Mouse (Mus musculus) megakaryocyte, embryonic 14.5 days (primary cell): ENCODE data around the gene Obscn. TPM values are rescaled to one million over a fixed set of nuclear protein-coding genes. Genes with fewer than 3 reads are reported as not detected.
"Not testable (repeated sequence)": the region's sequence is repeated elsewhere in the genome, so short reads cannot be mapped to it uniquely, and the experiment has no call there.

Experiments used
- H3K27me3 ChIP-seq: replicated peaks from 2 replicates; pipeline ENCODE3; 2012; ENCODE audit warnings: inconsistent platforms
- H3K36me3 ChIP-seq: replicated peaks from 2 replicates; pipeline ENCODE3; 2012; ENCODE audit warnings: low read length, inconsistent platforms, mixed read lengths
- H3K4me1 ChIP-seq: 2 replicates; pipeline ENCODE4 v1.6.1; 2012; ENCODE audit warnings: inconsistent platforms
- H3K4me3 ChIP-seq: replicated peaks from 2 replicates; pipeline ENCODE3; 2012; ENCODE audit warnings: moderate library complexity, mild to moderate bottlenecking, inconsistent platforms
- H3K9me3 ChIP-seq: 2 replicates; pipeline ENCODE4 v1.6.1; 2012; ENCODE audit warnings: inconsistent platforms
- FLI1 ChIP-seq: IDR thresholded peaks from 2 replicates; pipeline ENCODE4 v1.6.1; 2012; ENCODE audit warnings: low read length, inconsistent platforms, mixed read lengths
- GATA1 ChIP-seq: IDR thresholded peaks from 3 replicates; pipeline ENCODE4 v1.6.1; 2012; ENCODE audit warnings: mixed read lengths, low read length, inconsistent platforms, borderline replicate concordance
- polyA plus RNA-seq: library from polyadenylated mRNA; stranded (reverse); fragments of >175 nt; gene quantifications from 2 replicates; pipeline ENCODE4 v1.2.3, GENCODE M21; 2012; ENCODE audit warnings: low replicate concordance; ENCODE audit not compliant: insufficient read depth

The Obscn gene
- polyA plus RNA-seq, 1 experiment = 9.6 TPM

DNA sequence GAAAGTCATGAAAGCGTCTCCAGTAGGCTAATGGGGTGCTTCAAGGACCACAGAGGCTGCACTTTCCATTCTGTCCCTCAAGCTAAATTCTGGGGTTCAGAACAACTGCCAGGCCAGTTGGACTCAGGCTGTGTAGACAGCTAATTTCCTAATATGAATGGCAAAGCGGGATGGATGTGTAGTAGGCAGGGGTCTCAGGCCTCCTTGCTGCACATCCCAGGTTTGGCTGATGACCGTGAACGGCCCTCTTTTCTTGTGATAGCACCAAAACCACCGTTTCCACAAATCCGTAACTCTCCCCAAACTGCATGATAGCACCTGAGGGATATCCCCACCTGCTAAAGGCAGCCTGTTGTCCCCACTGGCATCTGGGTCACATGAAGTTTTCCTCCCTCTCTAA is 177.7 kb downstream of the Obscn start:
- peaks cover 23% of the 10 kb centered on the region for H3K27me3 ChIP-seq

DNA sequence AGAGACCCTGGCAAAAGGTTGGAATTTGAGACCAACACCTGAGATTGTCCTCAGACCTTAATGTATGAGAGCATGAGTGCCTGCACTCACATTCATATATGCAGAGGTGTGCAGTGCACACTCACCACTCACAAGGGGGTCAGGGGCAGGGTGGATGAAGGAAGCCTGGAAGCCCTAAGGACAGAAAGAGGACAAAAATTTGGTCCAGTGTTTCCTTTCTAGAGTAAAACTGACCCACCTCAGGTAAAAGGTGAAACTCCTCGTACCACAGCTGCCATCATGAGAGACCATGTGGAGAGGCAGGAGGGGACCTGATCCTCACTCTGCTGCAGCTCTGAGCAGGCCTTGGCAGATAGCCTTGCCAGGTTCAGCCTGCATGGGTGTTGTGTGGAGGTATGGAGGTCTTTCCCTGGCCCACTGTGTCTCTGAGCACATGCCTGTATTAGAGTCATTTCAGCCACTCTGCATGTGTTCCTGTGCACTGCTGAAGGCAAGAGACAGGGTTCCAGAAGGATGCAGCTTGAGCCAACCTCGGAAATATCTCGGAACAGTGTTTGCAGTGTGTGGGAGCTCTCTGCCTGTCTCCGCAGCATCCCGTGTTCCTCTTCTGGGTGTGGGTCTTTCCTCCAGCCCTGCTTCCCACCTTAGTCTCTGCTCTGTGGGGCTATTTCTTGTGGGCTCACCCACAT is 178.8 kb downstream of the Obscn start:
- Histone ChIP-seq H3K4me1 (peaks cover 61% of the 10 kb centered on the region), H3K9me3 (peaks cover 13% of the 10 kb centered on the region), H3K4me3 (peak overlapping the region; percentile 74), H3K27me3 (peaks cover 15% of the 10 kb centered on the region), H3K36me3 (peaks cover 30% of the 10 kb centered on the region)
- TF ChIP-seq FLI1 (no peak), GATA1 (no peak)

More for the DNA sequence above, 177.7 kb downstream of the Obscn start:
- Histone ChIP-seq H3K9me3 (peaks cover 13% of the 10 kb centered on the region), H3K4me3 (peak overlapping the region; percentile 20), H3K4me1 (peaks cover 57% of the 10 kb centered on the region), H3K36me3 (peaks cover 30% of the 10 kb centered on the region)
- TF ChIP-seq FLI1 (no peak), GATA1 (no peak)

DNA sequence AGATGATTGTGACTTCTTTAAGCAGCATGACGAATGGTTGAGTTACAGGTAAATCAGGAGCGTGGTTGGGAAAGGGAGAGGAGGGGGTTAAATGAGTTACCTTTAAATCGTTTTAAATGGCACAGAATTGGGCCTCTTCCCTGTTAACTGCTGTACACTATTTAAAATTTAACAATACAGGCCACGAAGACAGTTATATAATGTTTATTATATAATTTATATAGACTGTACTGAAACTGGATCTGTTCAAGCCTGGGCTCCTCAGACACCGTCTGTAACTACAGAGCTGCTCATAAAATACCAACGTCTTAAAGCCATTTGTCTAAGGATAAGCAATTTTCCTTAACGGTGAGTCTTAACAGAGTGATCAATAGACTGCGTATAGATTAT is 180.3 kb downstream of the Obscn start:
- Histone ChIP-seq H3K9me3 (no peaks in the 10 kb centered on the region), H3K36me3 (peaks cover 22% of the 10 kb centered on the region), H3K4me3 (peak overlapping the region; percentile 96), H3K4me1 (peaks cover 55% of the 10 kb centered on the region), H3K27me3 (peaks cover 13% of the 10 kb centered on the region)
- no peak for TF ChIP-seq GATA1
- TF ChIP-seq FLI1 = no peak

DNA sequence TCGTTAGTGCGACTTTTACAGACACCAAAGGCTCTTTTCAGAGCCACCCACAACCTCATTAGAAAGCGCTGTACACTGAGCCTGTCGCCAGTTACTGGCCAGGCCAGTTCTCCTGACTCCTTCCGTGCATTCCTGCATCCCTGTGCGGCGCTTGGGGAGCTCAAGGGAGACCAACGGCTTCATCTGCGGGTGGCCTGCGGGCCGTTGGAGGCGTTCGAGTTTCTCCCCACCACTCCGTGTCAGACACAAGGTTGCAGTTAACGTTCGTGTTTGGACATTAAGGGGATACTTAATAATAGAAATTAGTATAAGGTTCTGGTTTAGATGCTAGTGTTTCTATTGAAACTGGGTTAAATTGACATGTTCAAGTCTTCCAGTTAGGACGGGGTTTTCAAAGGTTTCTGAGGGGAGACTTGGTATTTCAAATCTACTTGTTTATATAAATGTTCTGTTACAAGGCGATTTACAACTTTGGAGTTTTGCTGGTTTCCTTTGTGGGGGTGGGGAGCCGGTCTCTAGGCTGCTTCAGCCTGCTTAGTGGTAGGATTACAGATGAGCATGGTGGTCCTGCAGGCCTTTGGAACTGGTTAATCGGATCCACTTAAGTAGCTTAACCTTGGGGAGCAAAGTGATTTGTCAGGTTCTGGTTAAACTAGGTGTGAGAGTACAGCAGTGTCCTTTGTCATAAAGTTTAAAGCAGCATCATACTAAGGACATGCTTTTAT is 180.9 kb downstream of the Obscn start:
- Histone ChIP-seq H3K9me3 (no peaks in the 10 kb centered on the region), H3K4me1 (peaks cover 53% of the 10 kb centered on the region), H3K4me3 (peak overlapping the region; percentile 96), H3K27me3 (peaks cover 17% of the 10 kb centered on the region), H3K36me3 (peaks cover 22% of the 10 kb centered on the region)
- no peak for TF ChIP-seq GATA1
- no peak for TF ChIP-seq FLI1

DNA sequence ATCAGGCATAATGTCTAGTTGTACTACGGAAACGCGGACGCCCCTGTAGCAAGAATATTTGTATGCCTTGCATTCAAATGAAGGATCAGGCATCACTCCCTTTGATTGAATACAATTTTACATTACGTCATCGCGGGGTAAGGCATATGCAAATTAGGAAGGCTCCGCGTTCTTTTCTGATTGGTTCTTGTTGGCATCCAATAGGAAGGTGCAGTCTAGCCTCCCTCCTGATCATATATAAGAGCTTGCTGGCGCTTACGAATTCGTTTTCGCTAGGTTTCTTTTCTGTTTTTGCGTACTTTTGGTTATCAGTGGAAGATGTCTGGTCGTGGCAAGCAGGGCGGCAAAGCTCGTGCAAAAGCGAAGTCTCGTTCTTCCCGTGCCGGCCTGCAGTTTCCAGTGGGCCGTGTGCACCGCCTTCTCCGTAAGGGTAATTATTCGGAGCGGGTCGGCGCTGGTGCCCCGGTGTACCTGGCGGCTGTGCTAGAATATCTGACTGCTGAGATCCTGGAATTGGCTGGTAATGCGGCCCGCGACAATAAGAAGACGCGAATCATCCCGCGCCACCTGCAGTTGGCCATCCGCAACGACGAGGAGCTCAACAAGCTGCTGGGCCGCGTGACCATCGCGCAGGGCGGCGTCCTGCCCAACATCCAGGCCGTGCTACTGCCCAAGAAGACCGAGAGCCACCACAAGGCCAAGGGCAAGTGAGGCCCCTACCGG is 181.6 kb downstream of the Obscn start, which contains the start of the genes Hist3h2a and Trim17:
TSS of gene Hist3h2a (plus strand) at position 266 of the 723 bp plus-strand sequence.
TSS of gene Trim17 (plus strand) at position 266 of the 723 bp plus-strand sequence.
- no peaks in the 10 kb centered on the region for H3K9me3 ChIP-seq
- no peak for TF ChIP-seq FLI1
- TF ChIP-seq GATA1 = no peak
- peaks cover 24% of the 10 kb centered on the region for H3K27me3 ChIP-seq
- H3K4me3 ChIP-seq = peak within 1 kb of the TSS; percentile 96
- peaks cover 47% of the 10 kb centered on the region for H3K4me1 ChIP-seq
- peaks cover 22% of the 10 kb centered on the region for H3K36me3 ChIP-seq

DNA sequence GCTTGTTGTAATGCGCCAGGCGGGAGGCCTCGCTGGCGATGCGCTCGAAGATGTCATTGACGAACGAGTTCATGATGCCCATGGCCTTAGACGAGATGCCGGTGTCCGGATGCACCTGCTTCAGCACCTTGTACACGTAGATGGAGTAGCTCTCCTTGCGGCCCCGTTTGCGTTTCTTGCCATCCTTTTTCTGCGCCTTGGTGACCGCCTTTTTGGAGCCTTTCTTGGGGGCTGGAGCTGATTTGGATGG is 182.1 kb downstream of the Obscn start:
- Histone ChIP-seq H3K4me3 (peak overlapping the region; percentile 96), H3K4me1 (peaks cover 47% of the 10 kb centered on the region), H3K36me3 (peaks cover 22% of the 10 kb centered on the region), H3K27me3 (peaks cover 29% of the 10 kb centered on the region)
- H3K9me3 ChIP-seq = not testable (repeated sequence)

DNA sequence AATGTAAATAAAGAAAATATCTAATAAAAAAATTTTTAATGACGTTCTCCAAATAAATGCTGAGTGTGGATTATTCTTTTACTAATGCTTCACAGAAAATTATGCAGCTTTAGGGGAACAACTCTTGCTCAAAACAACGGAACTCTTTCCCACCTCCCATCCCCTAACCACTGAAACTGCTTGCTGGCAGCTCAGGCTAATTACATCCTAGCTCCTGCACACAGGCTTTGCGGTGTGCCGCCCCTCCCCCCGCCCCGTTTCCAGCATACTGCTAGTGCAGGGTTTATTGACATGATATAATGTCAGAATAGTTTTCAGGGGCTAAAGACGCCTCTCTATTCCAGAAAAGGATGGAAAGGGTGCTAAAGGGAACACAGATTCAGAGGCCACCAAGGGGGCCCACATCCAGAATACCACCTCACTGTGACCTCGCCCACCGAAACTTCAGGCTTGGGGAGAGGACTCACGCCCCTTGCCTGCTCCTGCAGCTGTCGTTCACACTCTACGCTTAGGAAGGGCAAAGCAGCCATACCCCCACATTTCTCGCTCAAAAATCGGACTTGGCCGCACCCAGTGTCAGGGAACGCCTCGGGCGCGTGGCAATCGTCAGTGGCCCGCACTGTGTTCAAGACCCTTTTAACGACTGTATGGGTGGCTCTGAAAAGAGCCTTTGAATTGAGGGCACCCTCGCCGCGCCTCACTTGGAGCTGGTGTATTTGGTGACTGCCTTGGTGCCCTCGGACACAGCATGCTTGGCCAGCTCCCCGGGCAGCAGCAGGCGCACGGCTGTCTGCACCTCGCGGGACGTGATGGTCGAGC is 182.6 kb downstream of the Obscn start:
- peaks cover 32% of the 10 kb centered on the region for H3K27me3 ChIP-seq
- H3K9me3 ChIP-seq = no peaks in the 10 kb centered on the region
- peak overlapping the region; percentile 92 for H3K4me3 ChIP-seq
- peaks cover 47% of the 10 kb centered on the region for H3K4me1 ChIP-seq
- no peak for TF ChIP-seq FLI1
- peaks cover 20% of the 10 kb centered on the region for H3K36me3 ChIP-seq

DNA sequence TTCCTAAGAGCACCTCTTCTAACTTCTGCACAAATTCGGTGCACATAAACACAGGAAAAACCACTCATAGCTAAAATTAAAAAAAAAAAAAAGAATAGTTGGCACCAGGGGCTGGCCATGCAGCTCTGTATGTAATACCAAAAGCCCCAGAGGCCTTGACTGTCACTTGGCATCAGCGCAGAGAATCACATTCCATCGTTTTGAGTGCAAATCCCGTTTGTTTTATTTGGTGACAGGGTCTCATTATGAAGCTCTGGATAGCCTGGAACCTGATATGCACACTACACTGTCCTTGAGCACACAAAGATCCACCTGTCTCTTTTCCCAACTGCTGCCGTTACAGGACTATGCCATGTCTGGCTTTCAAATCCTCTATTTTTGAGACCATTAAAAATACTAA is 185.0 kb downstream of the Obscn start:
- H3K9me3 ChIP-seq = no peaks in the 10 kb centered on the region
- peaks cover 47% of the 10 kb centered on the region for H3K27me3 ChIP-seq
- peaks cover under 1% of the 10 kb centered on the region for H3K36me3 ChIP-seq
- no peak overlapping the region for H3K4me3 ChIP-seq
- H3K4me1 ChIP-seq = peaks cover 38% of the 10 kb centered on the region
- TF ChIP-seq GATA1 (no peak), FLI1 (no peak)

DNA sequence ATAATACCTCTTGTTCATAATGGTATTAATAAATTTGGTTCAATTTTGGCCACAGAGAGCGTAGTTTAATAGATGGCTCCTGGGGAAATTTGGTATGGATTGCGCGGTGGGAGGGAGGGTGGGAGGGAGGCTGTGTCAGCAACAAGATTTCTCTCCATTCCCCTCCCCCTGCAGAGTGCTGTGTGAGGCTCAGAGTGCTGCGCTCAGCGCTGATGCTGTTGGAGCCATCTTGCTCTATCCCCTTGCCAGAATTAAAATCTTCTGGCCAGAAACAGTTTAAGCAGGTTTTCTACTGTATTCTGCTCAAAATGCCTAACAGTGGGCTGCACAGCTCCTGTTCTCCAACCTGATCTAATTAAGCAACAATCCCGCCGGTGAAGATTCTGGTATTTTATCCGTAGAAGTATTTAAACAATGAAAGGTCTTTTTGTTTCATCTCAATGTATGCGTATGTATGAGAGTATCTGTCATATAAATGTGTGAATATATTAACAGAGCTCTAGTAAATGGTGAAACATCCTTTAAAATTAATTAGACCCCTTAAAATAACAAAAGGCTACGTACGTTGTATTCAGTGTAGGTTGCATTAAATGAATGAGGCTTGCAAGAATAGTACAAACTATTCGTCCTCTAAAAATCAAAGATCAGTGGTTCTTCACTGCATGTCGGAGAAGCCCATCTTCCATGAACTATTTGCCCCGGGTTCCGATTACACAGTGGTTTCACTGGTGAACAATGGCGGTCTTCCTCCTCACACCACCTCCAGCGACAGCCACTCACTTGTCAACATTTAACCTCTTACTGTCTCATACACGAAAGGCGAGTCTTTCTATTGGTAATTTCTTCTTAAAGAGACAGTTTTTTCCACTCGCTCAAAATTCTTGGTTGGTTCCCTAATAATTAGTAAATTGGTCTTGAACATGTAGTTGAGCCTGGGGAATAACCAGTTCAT is 186.4 kb downstream of the Obscn start:
- peaks cover 61% of the 10 kb centered on the region for H3K27me3 ChIP-seq
- H3K4me3 ChIP-seq = peak overlapping the region; percentile 66
- H3K36me3 ChIP-seq = no peaks in the 10 kb centered on the region
- H3K4me1 ChIP-seq = peaks cover 30% of the 10 kb centered on the region
- TF ChIP-seq FLI1 (no peak), GATA1 (no peak)
- H3K9me3 ChIP-seq = no peaks in the 10 kb centered on the region
